Mouse (Mus musculus) intestine, embryonic 14.5 days (tissue): ENCODE data around the gene Ulk3. TPM values are rescaled to one million over a fixed set of nuclear protein-coding genes. Genes with fewer than 3 reads are reported as not detected.
A peak's percentile ranks its signal among the peaks of the same experiment; 100 is the strongest.

Experiments used
- ATAC-seq: fragments of 200-750 bp; cut with Nextera tagmentation; replicated peaks from 2 replicates; pipeline ENCODE4 v1.8.0; 2017; ENCODE audit warnings: low read depth, moderate number of reproducible peaks, moderate TSS enrichment, moderate library complexity; ENCODE audit not compliant: low FRiP score, low TSS enrichment
- DNase-seq: peaks from one replicate; pipeline ENCODE4 v3.0.0-alpha.2; 2018; ENCODE audit warnings: low spot score
- H3K27ac ChIP-seq: fragments of 300-500 bp; sonication (generic); 2 replicates; pipeline ENCODE4 v1.5.1; 2014; ENCODE audit warnings: low read depth, mild to moderate bottlenecking, control low read depth
- H3K27me3 ChIP-seq: fragments of 300-500 bp; sonication (generic); replicated peaks from 2 replicates; pipeline ENCODE4 v1.6.1; 2014; ENCODE audit warnings: low read length, control low read depth; ENCODE audit not compliant: control insufficient read depth, insufficient read depth
- H3K36me3 ChIP-seq: fragments of 300-500 bp; sonication (generic); 2 replicates; pipeline ENCODE4 v1.6.1; 2014; ENCODE audit warnings: low read length, control low read depth; ENCODE audit not compliant: control insufficient read depth, insufficient read depth
- H3K4me1 ChIP-seq: fragments of 300-500 bp; sonication (generic); replicated peaks from 2 replicates; pipeline ENCODE4 v1.6.1; 2014; ENCODE audit warnings: low read length, control low read depth, mixed read lengths; ENCODE audit not compliant: control insufficient read depth, insufficient read depth
- H3K4me2 ChIP-seq: fragments of 300-500 bp; sonication (generic); 2 replicates; pipeline ENCODE4 v1.6.1; 2014; ENCODE audit warnings: low read length
- H3K4me3 ChIP-seq: fragments of 300-500 bp; sonication (generic); 2 replicates; pipeline ENCODE4 v1.5.1; 2014; ENCODE audit warnings: low read depth, low read length, control low read depth, mixed read lengths
- H3K9ac ChIP-seq: fragments of 300-500 bp; sonication (generic); 2 replicates; pipeline ENCODE4 v1.6.1; 2014; ENCODE audit warnings: mild to moderate bottlenecking, low read length
- H3K9me3 ChIP-seq: fragments of 300-500 bp; sonication (generic); 2 replicates; pipeline ENCODE4 v1.6.1; 2016; ENCODE audit warnings: low read length, control low read depth; ENCODE audit not compliant: control insufficient read depth
- WGBS: fragments of 180-500 bp; shearing (Covaris S2); extraction: QIAGEN DNeasy Blood & Tissue Kit; methylation state at CpG from one replicate; pipeline ENCODE4 v1.1.7; 2014; 5-methylcytosine and 5-hydroxymethylcytosine counted together
- polyA plus RNA-seq: library from polyadenylated mRNA; unstranded; fragments of >200 nt; fragmentation: Nextera tagmentation; extraction: Ambion mirVana; gene quantifications from 2 replicates; pipeline ENCODE4 v1.2.1, GENCODE M21; 2014

Gene Ulk3
- polyA plus RNA-seq, 1 experiment from 2014 or later, result 14.3 TPM

- peaks cover 79% of the 10 kb centered on the region for H3K36me3 ChIP-seq
- H3K4me1 ChIP-seq, result no peaks in the 10 kb centered on the region; the same call in none of the 2 replicates
- ATAC-seq, result peak; percentile 65
- H3K9me3 ChIP-seq, result no peaks in the 10 kb centered on the region
- WGBS, result 61% methylated on average over 14 of the region's 14 CpGs
- DNase-seq, result peak; percentile 91
- H3K4me2 ChIP-seq, result no peak overlapping the region
- H3K27ac ChIP-seq, result no peak overlapping the region
- no peaks in the 10 kb centered on the region for H3K27me3 ChIP-seq
- H3K4me3 ChIP-seq, result no peak overlapping the region
- H3K9ac ChIP-seq, result no peak overlapping the region
These were observed 40.0 kb downstream of the Ulk3 start for GRCm38 (mm10) chr9:57629118-57629874.

- ATAC-seq (no peak), DNase-seq (no peak)
- H3K4me3 ChIP-seq, result no peak overlapping the region
- no peaks in the 10 kb centered on the region for H3K9me3 ChIP-seq
- H3K4me1 ChIP-seq, result peaks cover 17% of the 10 kb centered on the region
- no peak overlapping the region for H3K27ac ChIP-seq
- H3K4me2 ChIP-seq, result no peak overlapping the region
- 43% methylated on average over 4 of the region's 4 CpGs for WGBS
- no peak overlapping the region for H3K9ac ChIP-seq
- H3K36me3 ChIP-seq, result peaks cover 45% of the 10 kb centered on the region
- no peaks in the 10 kb centered on the region for H3K27me3 ChIP-seq
These were observed 44.3 kb downstream of the Ulk3 start for GRCm38 (mm10) chr9:57633481-57634024.

DNA sequence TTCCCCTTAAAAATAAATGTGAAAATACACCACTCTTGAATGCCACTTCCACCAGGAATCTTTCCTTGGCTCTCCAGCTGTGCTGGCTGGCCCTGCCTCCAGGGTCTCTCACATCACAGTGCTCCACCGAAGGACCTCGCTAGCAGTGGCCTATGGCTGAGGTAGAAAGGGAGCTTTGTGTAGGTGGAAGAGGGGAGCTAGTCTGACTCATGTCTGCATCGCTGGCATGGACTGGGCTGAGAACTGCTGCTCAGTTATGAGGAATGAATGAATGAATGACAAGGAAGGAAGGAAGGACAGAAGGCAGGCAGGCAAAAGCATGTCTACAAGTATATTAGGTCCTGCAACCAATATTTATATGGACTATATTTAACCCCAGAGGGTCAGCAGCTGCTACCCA is 48.0 kb downstream of the Ulk3 start:
- H3K36me3 ChIP-seq, result peaks cover 19% of the 10 kb centered on the region
- no peak overlapping the region for H3K9ac ChIP-seq
- ATAC-seq, result no peak
- peak overlapping the region; percentile 42; the same call in 1 of the 2 replicates for H3K4me2 ChIP-seq
- WGBS, result 57% methylated on average over 3 of the region's 3 CpGs
- peak overlapping the region; percentile 81 for H3K27ac ChIP-seq
- no peaks in the 10 kb centered on the region for H3K9me3 ChIP-seq
- no peak for DNase-seq
- no peak overlapping the region for H3K4me3 ChIP-seq
- H3K4me1 ChIP-seq, result peaks cover 47% of the 10 kb centered on the region
- H3K27me3 ChIP-seq, result no peaks in the 10 kb centered on the region

- Histone ChIP-seq H3K36me3 (peaks cover 21% of the 10 kb centered on the region), H3K4me1 (peaks cover 51% of the 10 kb centered on the region), H3K4me3 (no peak overlapping the region), H3K4me2 (peak overlapping the region; percentile 42), H3K27ac (peak overlapping the region; percentile 81), H3K27me3 (no peaks in the 10 kb centered on the region), H3K9ac (peak overlapping the region; percentile 18; the same call in 1 of the 2 replicates), H3K9me3 (no peaks in the 10 kb centered on the region)
- 10% methylated on average over 6 of the region's 6 CpGs for WGBS
- DNase-seq, result no peak
- peak; percentile 38 for ATAC-seq
These were observed 48.6 kb downstream of the Ulk3 start for GRCm38 (mm10) chr9:57637741-57638322.

- H3K36me3 ChIP-seq, result peaks cover 16% of the 10 kb centered on the region
- peaks cover 61% of the 10 kb centered on the region for H3K4me1 ChIP-seq
- H3K9ac ChIP-seq, result peak overlapping the region; percentile 18; the same call in 1 of the 2 replicates
- H3K9me3 ChIP-seq, result no peaks in the 10 kb centered on the region
- WGBS, result 30% methylated on average over 8 of the region's 8 CpGs
- H3K4me2 ChIP-seq, result peak overlapping the region; percentile 42
- no peak overlapping the region for H3K4me3 ChIP-seq
- DNase-seq (no peak), ATAC-seq (peak; percentile 53)
- peak overlapping the region; percentile 81 for H3K27ac ChIP-seq
- no peaks in the 10 kb centered on the region for H3K27me3 ChIP-seq
These were observed 49.6 kb downstream of the Ulk3 start for GRCm38 (mm10) chr9:57638651-57639459.

GRCm38 (mm10) chr9:57639661-57640328 is 50.5 kb downstream of the Ulk3 start:
- WGBS, result 69% methylated on average over 5 of the region's 5 CpGs
- Histone ChIP-seq H3K4me1 (peaks cover 65% of the 10 kb centered on the region), H3K9me3 (no peaks in the 10 kb centered on the region), H3K27me3 (no peaks in the 10 kb centered on the region), H3K4me3 (0 out of 2 replicates have a peak overlapping the region, but pooled peaks have one; percentile 25), H3K27ac (peak overlapping the region; percentile 81), H3K36me3 (peaks cover 10% of the 10 kb centered on the region), H3K4me2 (peak overlapping the region; percentile 46), H3K9ac (peak overlapping the region; percentile 29)
- no peak for DNase-seq
- ATAC-seq, result no peak

- Histone ChIP-seq H3K4me1 (peaks cover 65% of the 10 kb centered on the region), H3K36me3 (peaks cover 10% of the 10 kb centered on the region), H3K4me2 (peak overlapping the region; percentile 46), H3K9me3 (no peaks in the 10 kb centered on the region), H3K27ac (peak overlapping the region; percentile 81), H3K27me3 (no peaks in the 10 kb centered on the region), H3K4me3 (peak overlapping the region; percentile 25; the same call in 1 of the 2 replicates), H3K9ac (peak overlapping the region; percentile 29)
- peak; percentile 75 for DNase-seq
- WGBS, result 4% methylated on average over 15 of the region's 15 CpGs
- ATAC-seq, result peak; percentile 28
These were observed 51.1 kb downstream of the Ulk3 start for GRCm38 (mm10) chr9:57640384-57640783.

- Histone ChIP-seq H3K36me3 (peaks cover 10% of the 10 kb centered on the region), H3K9me3 (no peaks in the 10 kb centered on the region), H3K4me3 (no peak overlapping the region), H3K9ac (no peak overlapping the region), H3K4me2 (peak overlapping the region; percentile 46), H3K4me1 (peaks cover 68% of the 10 kb centered on the region), H3K27ac (peak overlapping the region; percentile 81; the same call in 1 of the 2 replicates), H3K27me3 (no peaks in the 10 kb centered on the region)
- DNase-seq (no peak), ATAC-seq (no peak)
- WGBS, result 63% methylated on average over 1 of the region's 1 CpGs
These were observed 51.8 kb downstream of the Ulk3 start for GRCm38 (mm10) chr9:57641022-57641421.
